Mouse (Mus musculus) gastrocnemius, postnatal 25 days (tissue): ENCODE data around the gene Tmem252. TPM values are rescaled to one million over a fixed set of nuclear protein-coding genes. Genes with fewer than 3 reads are reported as not detected.

Experiments
- total RNA-seq, 2 experiments: library from RNA; stranded (reverse); gene quantifications; 1 replicate in 1 of 2; 2 replicates in 1 of 2; pipeline ENCODE4 v1.2.3; 2021

Gene Tmem252
- total RNA-seq, 2 experiments from 2014 or later: 0.08 to 0.32 TPM

Other genes with a start within 250 kb of the Tmem252 start
- gene Fam122a, start 196.7 kb upstream of the Tmem252 start, total RNA-seq: 10 to 100 TPM; 12.2 to 17.5 TPM
- under 1 TPM; 0.75 to 0.84 TPM for gene Pip5k1b, start 118.1 kb upstream of the Tmem252 start, total RNA-seq
- 10 to 100 TPM; 11.6 to 13.4 TPM for gene Pgm5, start 187.8 kb downstream of the Tmem252 start, total RNA-seq
- 100 to 1,000 TPM; 601 to 620 TPM for gene Gm10053, start 201.7 kb downstream of the Tmem252 start, total RNA-seq
- gene Foxd4, start 227.2 kb downstream of the Tmem252 start, total RNA-seq: not detected